Mouse (Mus musculus): ENCODE measurements around the gene Cnr2.

GRCm38 (mm10) chr4:135920304-135921241 is 25.4 kb downstream of the Cnr2 start, which contains the start of gene Fuca1:
- TF ChIP-seq CTCF (IDR thresholded peaks at IDR 0.05; ENCODE audit: low read depth, low read length) (peak; percentile 62), POLR2A (IDR thresholded peaks at IDR 0.05; ENCODE audit: insufficient read depth, low read length) (peak; percentile 71)
